In genomic region chr10:81633253-81634099, GRCm38 (mm10) we compare ENCODE assay signal across 8 mouse cellular contexts. TPM values are rescaled to one million over a fixed set of nuclear protein-coding genes. Genes with fewer than 3 reads are reported as not detected.
DNase-seq lines count a peak whose midpoint lies in the region; ATAC-seq and TF ChIP-seq lines count a peak whose summit lies in the region.

No protein-coding gene starts in this region.

- ATAC-seq in heart, embryonic 11.5 days (replicated peaks; ENCODE audit: insufficient number of reproducible peaks, low FRiP score, low TSS enrichment) = peak; percentile 88
- ATAC-seq in kidney, embryonic 15.5 days (replicated peaks; ENCODE audit: low FRiP score) = peak; percentile 95

- H3K27me3 ChIP-seq in C2C12 (ENCODE audit: control insufficient read depth, insufficient read depth, insufficient read length) = peaks cover 2% of the 10 kb centered on the region
- no peaks in the 10 kb centered on the region for H3K27me3 ChIP-seq in heart, embryonic 11.5 days (ENCODE audit: control insufficient read depth, insufficient read depth, low read length)
- H3K27me3 ChIP-seq in kidney, embryonic 15.5 days = no peaks in the 10 kb centered on the region

- H3K9ac ChIP-seq in heart, embryonic 11.5 days (ENCODE audit: low read depth, low read length) = peak overlapping the region; percentile 72
- peak overlapping the region; percentile 57 for H3K9ac ChIP-seq in kidney, embryonic 15.5 days

- no peaks in the 10 kb centered on the region for H3K9me3 ChIP-seq in heart, embryonic 11.5 days (replicated peaks; ENCODE audit: control insufficient read depth, low read length)
- no peaks in the 10 kb centered on the region for H3K9me3 ChIP-seq in kidney, embryonic 15.5 days (replicated peaks)

- WGBS in heart, embryonic 11.5 days (ENCODE audit: insufficient replicate concordance) = 4% methylated on average over 36 of the region's 37 CpGs
- WGBS in kidney, embryonic 15.5 days = under 1% methylated on average over 37 of the region's 37 CpGs

- no peaks in the 10 kb centered on the region for H3K4me1 ChIP-seq in embryonic fibroblast, embryonic 13.5 days (ENCODE audit: control insufficient read depth, insufficient read depth, low read length)
- peaks cover 3% of the 10 kb centered on the region; the same call in 1 of the 2 replicates for H3K4me1 ChIP-seq in heart, embryonic 11.5 days (ENCODE audit: control insufficient read depth, insufficient read depth, low read length)
- H3K4me1 ChIP-seq in kidney, embryonic 15.5 days = peaks cover 18% of the 10 kb centered on the region

- no peak for TF ChIP-seq CTCF in C2C12 (IDR thresholded peaks at IDR 0.05; ENCODE audit: control insufficient read depth, insufficient read depth, insufficient read length)
- TF ChIP-seq CTCF in embryonic fibroblast, embryonic 13.5 days (IDR thresholded peaks at IDR 0.05; ENCODE audit: borderline replicate concordance, insufficient read depth, low read length) = no peak

- no peaks in the 10 kb centered on the region for H3K79me3 ChIP-seq in C2C12 (ENCODE audit: low read depth)

- H3K27ac ChIP-seq in embryonic fibroblast, embryonic 13.5 days (ENCODE audit: insufficient read depth, low read length) = no peak overlapping the region
- H3K27ac ChIP-seq in heart, embryonic 11.5 days (ENCODE audit: low read depth, low read length) = peak overlapping the region; percentile 11; the same call in 1 of the 2 replicates
- peak overlapping the region; percentile 84 for H3K27ac ChIP-seq in kidney, embryonic 15.5 days

- H3K4me2 ChIP-seq in heart, embryonic 11.5 days = peak overlapping the region; percentile 65
- H3K4me2 ChIP-seq in kidney, embryonic 15.5 days = peak overlapping the region; percentile 79

- H3K4me3 ChIP-seq in C2C12 (ENCODE audit: insufficient read depth, poor library complexity, severe bottlenecking) = peak overlapping the region; percentile 11
- H3K4me3 ChIP-seq in embryonic fibroblast, embryonic 13.5 days (ENCODE audit: insufficient read depth, low read length) = peak overlapping the region; percentile 23
- H3K4me3 ChIP-seq in heart, embryonic 11.5 days (ENCODE audit: low read depth, low read length) = peak overlapping the region; percentile 45
- peak overlapping the region; percentile 53 for H3K4me3 ChIP-seq in kidney, embryonic 15.5 days (replicated peaks)

- peak; percentile 93 for DNase-seq in brain, adult 2 months (ENCODE audit: low read depth, low spot score)
- DNase-seq in liver = peak; percentile 95
- peak; percentile 46 to 47 for DNase-seq in monocyte, adult 2 months (ENCODE audit: low read depth in 1 of 2, low spot score in 2 of 2)
- peak; percentile 70 to 75 for DNase-seq in spleen, postnatal 14 days (ENCODE audit: low spot score in 2 of 2)

- TF ChIP-seq POLR2A in embryonic fibroblast, embryonic 13.5 days (IDR thresholded peaks at IDR 0.05; ENCODE audit: low read depth, low read length) = peak; percentile 78

- H3K79me2 ChIP-seq in C2C12 (ENCODE audit: control insufficient read depth, insufficient read depth) = no peaks in the 10 kb centered on the region

- H3ac ChIP-seq in C2C12 (ENCODE audit: control insufficient read depth, insufficient read length, low read depth) = peak overlapping the region; percentile 0

- no peaks in the 10 kb centered on the region for H3K36me3 ChIP-seq in C2C12 (ENCODE audit: control insufficient read depth, insufficient read depth)
- H3K36me3 ChIP-seq in heart, embryonic 11.5 days (ENCODE audit: control insufficient read depth, insufficient read depth, low read length) = no peaks in the 10 kb centered on the region
- no peaks in the 10 kb centered on the region for H3K36me3 ChIP-seq in kidney, embryonic 15.5 days

TF ChIP-seq in C2C12, 6 proteins besides CTCF, POLR2A, EP300 and RAD21:
- TF ChIP-seq MAX (IDR thresholded peaks at IDR 0.05) = no peak
- TF ChIP-seq CEBPB (IDR thresholded peaks at IDR 0.05; ENCODE audit: low read depth) = no peak
- no peak for TF ChIP-seq FOSL1 (IDR thresholded peaks at IDR 0.05; ENCODE audit: insufficient read depth, low read length, poor library complexity, severe bottlenecking)
- TF ChIP-seq MYOG (IDR thresholded peaks at IDR 0.05; ENCODE audit: control insufficient read depth, extremely low read depth, insufficient read length) = no peak
- no peak for TF ChIP-seq USF1 (IDR thresholded peaks at IDR 0.05; ENCODE audit: low read depth)
- peak; percentile 63 for TF ChIP-seq MYOD1 (IDR thresholded peaks at IDR 0.05; ENCODE audit: control insufficient read depth, insufficient read length, low read depth)

RNA-seq across cellular contexts. Expression of gene Ankrd24, which starts 5.1 kb away (rescaled TPM):
- 8.5 TPM for polyA plus RNA-seq in C2C12 (2012; fragmentation: generic; extraction: Trizol)
- polyA plus RNA-seq in embryonic fibroblast, embryonic 13.5 days (2011; ENCODE audit: insufficient read length, low read depth, missing spikeins) = 9.0 and 11.6 TPM in 2 replicates
- 7.2 and 8.1 TPM in 2 replicates for polyA plus RNA-seq in heart, embryonic 11.5 days (2014; fragmentation: Nextera tagmentation; extraction: Ambion mirVana)
- polyA plus RNA-seq in kidney, embryonic 15.5 days (2015; fragmentation: Nextera tagmentation; extraction: Ambion mirVana) = 15.2 and 17.3 TPM in 2 replicates

RNA-seq across cellular contexts. Expression of gene Sirt6, which starts 5.9 kb away (rescaled TPM):
- polyA plus RNA-seq in C2C12 (2012; fragmentation: generic; extraction: Trizol) = 20.8 TPM
- 14.0 and 17.5 TPM in 2 replicates for polyA plus RNA-seq in embryonic fibroblast, embryonic 13.5 days (2011; ENCODE audit: insufficient read length, low read depth, missing spikeins)
- polyA plus RNA-seq in heart, embryonic 11.5 days (2014; fragmentation: Nextera tagmentation; extraction: Ambion mirVana) = 21.5 and 27.3 TPM in 2 replicates
- 40.0 and 42.8 TPM in 2 replicates for polyA plus RNA-seq in kidney, embryonic 15.5 days (2015; fragmentation: Nextera tagmentation; extraction: Ambion mirVana)

RNA-seq across cellular contexts. Expression of gene Gm10778, which starts 15.4 kb away (rescaled TPM):
- polyA plus RNA-seq in C2C12 (2012; fragmentation: generic; extraction: Trizol) = 0.56 TPM
- 2.7 and 2.9 TPM in 2 replicates for polyA plus RNA-seq in embryonic fibroblast, embryonic 13.5 days (2011; ENCODE audit: insufficient read length, low read depth, missing spikeins)
- polyA plus RNA-seq in heart, embryonic 11.5 days (2014; fragmentation: Nextera tagmentation; extraction: Ambion mirVana) = 2.9 and 3.3 TPM in 2 replicates
- 3.8 and 5.0 TPM in 2 replicates for polyA plus RNA-seq in kidney, embryonic 15.5 days (2015; fragmentation: Nextera tagmentation; extraction: Ambion mirVana)

RNA-seq across cellular contexts. Expression of gene BC025920, which starts 27.4 kb away (rescaled TPM):
- polyA plus RNA-seq in C2C12 (2012; fragmentation: generic; extraction: Trizol) = 0.25 TPM
- 0.75 and 0.86 TPM in 2 replicates for polyA plus RNA-seq in embryonic fibroblast, embryonic 13.5 days (2011; ENCODE audit: insufficient read length, low read depth, missing spikeins)
- polyA plus RNA-seq in heart, embryonic 11.5 days (2014; fragmentation: Nextera tagmentation; extraction: Ambion mirVana) = 0.25 and 0.63 TPM in 2 replicates
- polyA plus RNA-seq in kidney, embryonic 15.5 days (2015; fragmentation: Nextera tagmentation; extraction: Ambion mirVana) = 0.62 and 0.84 TPM in 2 replicates

RNA-seq across cellular contexts. Expression of gene Tle6, which starts 32.6 kb away (rescaled TPM):
- 8.6 TPM for polyA plus RNA-seq in C2C12 (2012; fragmentation: generic; extraction: Trizol)
- 16.5 and 26.4 TPM in 2 replicates for polyA plus RNA-seq in embryonic fibroblast, embryonic 13.5 days (2011; ENCODE audit: insufficient read length, low read depth, missing spikeins)
- polyA plus RNA-seq in heart, embryonic 11.5 days (2014; fragmentation: Nextera tagmentation; extraction: Ambion mirVana) = 25.6 and 27.3 TPM in 2 replicates
- 15.6 and 16.8 TPM in 2 replicates for polyA plus RNA-seq in kidney, embryonic 15.5 days (2015; fragmentation: Nextera tagmentation; extraction: Ambion mirVana)
